Mouse (Mus musculus) adrenal gland, postnatal 25 days (tissue): ENCODE results near the gene Fdxr. TPM values are rescaled to one million over a fixed set of nuclear protein-coding genes. Genes with fewer than 3 reads are reported as not detected.
A peak's percentile ranks its signal among the peaks of the same experiment; 100 is the strongest.

Experiments
- DNase-seq: peaks from one replicate; pipeline ENCODE4 v3.0.0; 2021; ENCODE audit warnings: mixed read lengths
- total RNA-seq: library from RNA; stranded (reverse); gene quantifications from 2 replicates; pipeline ENCODE4 v1.2.3, GENCODE M21; 2021

Gene Fdxr
- total RNA-seq, 1 experiment from 2014 or later: 1,408 TPM

DNA sequence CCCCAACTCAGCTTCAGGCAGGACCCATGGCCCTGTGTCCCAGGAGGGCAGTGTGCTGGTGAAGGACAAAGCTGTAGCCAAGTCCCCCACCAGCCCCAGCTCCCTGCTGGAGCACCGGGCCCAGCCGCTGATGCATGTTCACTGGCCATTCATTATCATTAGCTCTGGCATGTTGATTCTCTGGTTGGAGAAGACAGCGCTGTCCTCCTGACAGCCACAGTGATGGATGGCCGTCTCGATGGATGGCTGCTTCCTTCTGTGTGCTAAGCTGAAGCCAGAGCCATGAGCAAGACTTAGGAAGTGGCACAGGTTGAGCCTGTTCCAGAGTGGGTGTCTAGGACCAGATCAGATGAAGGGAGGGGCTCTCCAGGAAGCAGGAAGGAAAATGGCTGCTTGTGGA, 40.3 kb downstream of the Fdxr start:
- no peak for DNase-seq

DNA sequence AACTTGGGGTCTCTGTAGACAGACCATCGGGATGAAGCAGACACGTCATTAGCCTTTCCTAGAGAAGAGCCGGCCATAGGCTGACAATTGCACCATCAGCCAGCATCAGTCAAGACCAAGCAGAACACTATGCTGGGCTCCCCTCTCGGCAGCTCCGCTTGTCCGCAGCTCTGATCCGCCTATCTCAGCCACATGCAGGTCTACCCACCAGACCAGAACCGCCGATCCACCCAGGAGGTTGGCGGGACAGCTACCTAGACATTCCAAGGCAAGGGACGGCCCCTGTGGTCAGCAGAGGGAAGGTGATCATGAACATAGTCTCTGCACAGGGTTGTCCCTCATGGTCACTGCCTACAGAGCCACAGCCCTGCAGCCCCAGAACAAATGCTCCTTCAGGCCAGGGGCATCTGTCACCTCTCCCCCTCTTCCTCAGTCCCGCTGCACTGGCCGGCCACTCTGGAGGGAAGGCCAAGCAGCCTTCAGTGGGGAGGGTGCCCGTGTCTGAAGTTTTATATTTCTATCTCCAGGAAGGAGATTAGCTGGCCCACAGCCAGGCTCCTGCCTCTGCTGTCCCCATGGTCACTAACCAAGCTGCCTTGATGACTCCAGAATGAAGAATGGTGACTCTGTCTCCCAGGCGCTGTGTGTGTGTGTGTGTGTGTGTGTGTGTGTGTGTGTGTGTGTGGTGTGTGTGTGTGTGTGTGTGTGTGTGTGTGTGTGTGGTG, 42.4 kb downstream of the Fdxr start:
- DNase-seq: peak; percentile 75

DNA sequence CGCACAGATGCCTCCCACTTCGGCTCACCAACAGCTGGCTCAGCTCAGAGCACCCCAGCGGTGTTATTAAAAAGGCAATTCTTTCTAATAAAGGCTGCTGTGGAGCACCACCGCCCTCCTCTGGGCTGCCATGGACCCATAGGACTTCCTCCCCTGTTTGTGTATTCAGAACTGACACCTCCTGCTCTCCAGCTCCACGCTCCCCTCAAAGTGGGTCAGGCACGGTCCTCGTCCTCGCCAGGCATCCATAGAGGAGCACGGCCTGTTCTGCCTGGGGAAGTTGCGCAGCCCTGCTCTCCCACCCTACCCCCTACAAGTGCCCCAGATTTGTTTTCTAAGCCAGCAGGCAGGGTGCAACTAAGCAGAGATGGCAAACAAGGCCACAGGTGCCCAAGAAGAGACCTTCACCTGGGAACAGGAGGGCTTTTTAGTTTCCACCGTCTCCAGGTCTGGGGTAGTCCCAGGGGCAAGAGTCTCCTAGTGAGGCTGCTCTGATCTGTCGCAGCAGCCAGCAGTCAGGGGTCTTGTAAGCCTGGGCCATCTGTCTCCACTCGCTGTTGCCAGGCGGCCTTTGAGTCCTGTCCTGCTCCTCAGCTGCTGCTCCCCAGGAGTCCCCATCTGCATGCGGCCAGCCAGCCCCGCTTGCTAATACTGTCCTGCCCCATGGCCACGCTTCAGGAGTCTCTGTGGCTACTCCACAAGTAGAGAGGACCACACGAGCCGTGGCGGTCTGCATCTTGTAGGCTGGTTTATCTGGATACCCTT, 43.1 kb downstream of the Fdxr start:
- DNase-seq: no peak

DNA sequence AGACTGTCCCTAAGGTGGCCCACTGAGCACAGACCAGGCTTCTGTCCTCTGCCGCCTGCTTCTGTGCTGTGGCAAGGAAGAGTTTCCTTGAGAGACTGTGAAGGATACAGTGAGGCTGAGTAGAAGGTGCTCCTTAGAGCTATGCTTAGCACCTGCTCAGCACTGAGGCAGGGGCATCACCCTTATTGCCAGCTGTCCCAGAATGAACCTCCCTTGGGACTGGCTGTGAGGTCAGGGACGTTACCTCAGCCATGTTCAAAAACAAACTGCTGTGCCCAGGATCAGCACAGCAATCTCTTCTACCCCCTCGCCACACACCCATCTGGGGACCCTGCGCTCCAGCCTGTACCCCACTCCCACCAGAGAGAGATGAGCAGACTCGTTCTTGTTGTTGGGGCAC, 44.0 kb downstream of the Fdxr start:
- DNase-seq: no peak

DNA sequence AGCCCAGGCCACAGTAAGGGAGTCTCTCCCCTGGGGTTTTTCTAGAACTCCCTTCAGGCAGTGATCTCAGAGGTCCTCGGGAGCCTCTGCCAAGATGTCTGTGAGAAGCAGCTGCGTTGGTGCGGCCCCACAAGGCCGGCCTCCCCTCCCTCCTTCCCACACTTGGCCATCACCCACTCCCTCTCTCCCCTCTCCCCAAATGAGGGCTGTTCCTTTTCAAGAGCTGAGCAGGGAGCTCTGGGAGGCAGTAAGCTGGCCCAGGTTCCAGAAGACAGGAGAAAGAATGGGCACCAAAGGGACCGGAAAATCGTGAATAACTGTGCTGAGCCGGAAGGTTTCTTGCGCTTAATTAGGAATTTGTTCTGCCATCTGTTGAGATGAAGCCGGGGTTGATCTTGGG, 44.9 kb downstream of the Fdxr start:
- DNase-seq: no peak

DNA sequence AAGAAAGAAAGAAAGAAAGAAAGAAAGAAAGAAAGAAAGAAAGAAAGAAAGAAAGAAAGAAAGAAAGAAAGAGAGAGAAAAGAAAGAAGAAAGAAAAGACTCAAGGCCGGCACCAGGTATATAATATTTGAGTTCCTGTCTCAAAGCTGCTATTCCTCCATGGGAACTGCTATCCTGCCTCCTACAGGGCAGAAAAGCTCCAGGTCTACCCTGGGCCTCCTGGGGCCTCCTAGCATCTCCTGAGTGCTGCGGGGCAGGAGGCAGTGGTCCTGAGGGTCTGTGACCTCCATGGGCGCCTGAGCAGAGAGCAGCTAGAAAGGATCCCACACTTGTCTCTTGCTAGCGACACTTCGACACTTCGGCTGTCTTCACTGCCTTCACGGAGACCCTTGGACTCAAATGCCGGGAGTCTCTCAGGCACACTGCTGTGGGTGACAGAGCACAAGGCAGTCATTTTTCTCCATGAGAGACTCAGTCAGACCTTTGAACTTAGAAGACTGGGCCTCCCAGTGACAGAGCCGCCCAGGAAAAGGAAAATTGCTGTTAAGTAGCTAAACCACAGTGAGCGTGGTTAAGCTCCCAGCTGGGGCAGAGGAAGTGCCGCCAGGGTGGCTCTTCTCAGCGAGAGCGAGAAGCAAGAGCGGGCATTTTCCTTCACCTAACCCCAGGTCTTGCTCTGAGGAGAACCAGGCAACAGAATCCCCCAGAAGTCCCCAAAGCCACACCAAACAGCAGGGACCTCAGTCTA, 45.5 kb downstream of the Fdxr start:
- no peak for DNase-seq

DNA sequence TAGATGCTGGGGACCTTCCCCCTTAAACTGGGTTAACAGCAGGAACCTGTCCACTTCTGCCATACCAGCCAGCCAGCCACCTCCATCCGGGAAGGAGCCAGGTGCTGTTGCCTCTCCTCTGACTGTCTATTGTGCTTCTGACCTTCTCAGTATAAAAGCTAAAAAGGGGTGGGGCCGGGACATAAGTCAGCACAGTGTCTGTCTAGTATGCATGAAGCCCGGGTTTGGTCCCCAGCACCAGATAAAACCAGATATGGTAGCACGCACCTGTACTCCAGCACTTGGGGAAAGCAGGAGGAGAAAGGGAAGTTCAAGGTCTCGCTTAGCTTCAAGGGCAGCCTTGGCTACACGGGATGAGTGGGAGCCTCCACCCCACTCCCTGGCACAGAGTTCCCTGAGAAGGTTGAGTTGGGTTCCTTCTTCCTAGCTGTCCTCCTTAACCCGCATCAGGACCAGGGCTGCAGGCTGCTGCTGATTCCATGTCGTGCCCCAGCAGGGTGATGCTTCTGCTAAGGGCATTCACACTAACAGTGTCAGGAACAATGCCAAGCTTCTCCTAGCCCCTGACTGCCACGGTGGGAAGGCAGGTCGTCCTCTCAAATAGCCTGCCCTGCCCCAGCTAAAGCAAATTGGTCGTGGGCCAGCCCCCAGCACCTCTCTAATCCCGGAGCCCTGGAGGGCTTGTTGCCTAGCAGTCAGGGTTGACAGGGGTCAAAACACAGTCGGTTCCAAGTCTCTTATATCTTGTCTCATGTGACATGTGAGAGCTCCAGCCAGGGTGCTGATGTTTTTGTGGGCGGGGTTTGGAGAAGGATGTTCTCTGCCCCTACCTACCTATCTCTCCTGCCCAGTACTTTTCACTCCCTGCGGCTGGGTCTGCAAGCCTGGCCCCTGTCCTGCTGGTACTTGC, 47.6 kb downstream of the Fdxr start:
- DNase-seq: no peak

DNA sequence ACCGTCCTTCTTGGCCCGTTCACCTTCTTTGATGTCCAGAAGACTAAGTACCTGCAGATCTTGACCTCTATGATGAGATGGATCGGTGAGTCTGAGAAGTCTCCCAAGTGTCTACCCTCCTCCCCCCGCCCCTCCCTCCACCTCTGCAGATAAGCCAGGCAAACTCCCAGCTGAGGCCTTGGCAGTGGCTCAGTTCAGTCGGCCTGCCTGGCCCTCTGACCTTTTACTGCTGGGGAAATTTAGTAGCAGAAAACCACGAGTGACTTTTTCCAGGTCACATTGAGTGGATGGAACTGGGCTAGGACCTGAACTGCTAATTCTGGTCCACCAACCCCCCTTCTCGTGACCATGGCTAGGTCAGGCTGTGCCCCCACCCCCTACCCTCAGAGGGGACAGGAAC, 48.4 kb downstream of the Fdxr start:
- DNase-seq: no peak

DNA sequence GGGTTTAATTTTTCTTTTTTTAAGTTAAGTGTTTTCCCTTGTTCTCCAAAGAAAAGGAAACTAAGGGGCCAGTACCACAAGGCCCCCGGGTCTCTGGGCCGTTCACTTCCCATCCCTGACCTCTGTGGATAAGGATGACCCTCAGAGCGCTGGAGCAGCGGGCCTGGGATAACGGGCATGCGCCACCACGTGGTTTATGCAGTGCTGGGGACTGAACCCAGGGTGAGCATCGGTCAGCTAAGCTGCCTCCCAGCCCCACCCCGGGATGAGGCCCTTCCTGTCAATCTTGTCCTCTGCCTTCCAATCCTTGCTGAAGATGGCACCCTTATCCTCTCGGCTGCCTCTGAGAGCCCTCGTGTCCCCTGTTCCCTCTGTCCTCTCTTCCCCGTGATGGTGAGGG, 49.2 kb downstream of the Fdxr start:
- DNase-seq: no peak

DNA sequence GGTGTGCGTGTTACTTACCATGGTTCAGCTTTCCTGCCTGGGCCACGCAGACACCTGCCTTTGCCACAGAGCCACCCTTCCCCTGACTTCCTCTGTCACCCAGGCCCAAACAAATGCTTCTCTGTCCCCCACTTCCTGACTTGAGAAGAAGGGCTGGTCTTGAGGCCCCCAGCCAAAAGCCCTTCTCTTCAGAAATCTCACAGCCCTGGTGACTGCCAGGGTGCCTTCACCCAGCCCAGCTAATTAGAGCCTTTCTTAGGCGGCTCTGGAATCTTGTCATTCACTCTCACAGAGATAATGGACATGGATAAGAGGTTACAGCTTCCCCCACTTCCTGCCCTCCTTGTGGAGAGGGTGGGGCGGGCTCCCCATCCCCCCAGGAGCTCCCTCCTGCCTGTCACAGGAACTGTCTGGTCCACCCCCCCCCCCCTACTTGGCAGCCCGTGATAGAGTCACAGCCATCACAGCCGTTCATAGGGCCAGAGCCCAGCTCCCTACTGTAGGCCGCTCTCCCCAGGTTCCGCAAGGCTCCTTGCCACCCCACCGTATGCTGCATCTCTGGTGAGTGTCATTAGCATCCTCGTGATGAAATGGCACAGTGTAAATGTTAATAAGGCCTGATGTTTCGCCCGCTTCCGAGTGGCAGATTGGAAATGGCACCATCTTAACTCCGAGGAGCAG, 49.9 kb downstream of the Fdxr start:
- no peak for DNase-seq

DNA sequence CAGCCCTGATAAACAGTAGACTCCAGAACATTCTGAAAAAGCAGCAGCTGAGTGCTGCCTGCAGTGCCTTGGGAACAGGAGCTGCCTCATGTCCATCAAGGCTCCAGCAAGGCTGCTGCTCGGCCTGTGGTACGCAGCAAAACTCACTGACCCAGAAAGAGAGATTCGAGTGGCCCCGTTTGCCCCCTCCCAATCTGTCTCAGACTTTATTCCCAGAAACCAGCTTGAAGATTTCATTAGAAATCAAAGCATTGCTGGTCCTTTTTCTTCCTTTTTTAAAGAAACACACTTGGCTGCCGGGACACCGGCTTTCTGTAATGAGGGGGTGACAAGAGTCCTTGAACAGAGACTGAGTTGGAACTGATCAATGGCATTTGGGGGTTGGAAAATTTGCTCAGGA, 51.5 kb downstream of the Fdxr start:
- no peak for DNase-seq

DNA sequence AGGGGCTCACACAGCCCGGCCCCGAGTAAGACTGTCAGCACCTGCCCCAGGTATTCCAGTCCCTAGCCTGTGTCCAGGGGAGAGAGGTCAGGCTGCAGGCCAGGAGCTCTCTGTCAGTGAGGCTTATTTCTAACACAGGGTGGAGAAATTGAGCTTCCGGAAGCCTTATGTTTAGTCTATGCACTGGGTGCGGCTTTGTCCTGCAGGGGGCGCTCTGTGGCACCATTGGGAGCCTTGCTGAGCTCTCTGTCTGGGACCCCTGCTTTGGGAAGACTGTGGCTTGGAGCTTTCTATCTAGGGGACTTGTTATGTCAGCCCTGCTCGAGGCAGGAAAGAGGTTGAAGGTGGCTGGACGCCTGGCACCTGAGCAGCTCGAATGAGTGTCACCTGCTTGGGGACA, 52.0 kb downstream of the Fdxr start:
- peak; percentile 62 for DNase-seq

DNA sequence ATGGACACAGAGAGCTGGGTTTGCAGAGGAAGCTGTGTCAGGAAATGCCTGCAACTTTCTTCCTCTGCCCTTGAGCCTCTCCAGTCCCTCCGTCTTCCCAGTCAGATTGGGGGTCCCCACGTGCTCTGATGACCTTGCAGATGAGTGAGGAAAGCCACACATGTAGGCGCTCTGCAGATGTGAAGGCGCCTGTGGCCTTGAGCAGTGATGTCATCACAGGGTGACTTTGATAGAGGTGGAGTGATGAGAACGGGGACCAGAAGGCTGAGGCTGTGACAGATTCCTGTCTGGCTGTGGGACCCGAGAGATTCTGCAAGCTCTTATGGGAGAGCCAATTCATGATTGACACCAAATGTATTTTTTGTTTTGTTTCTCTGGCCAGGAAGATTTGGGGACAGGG, 53.0 kb downstream of the Fdxr start:
- DNase-seq: no peak

DNA sequence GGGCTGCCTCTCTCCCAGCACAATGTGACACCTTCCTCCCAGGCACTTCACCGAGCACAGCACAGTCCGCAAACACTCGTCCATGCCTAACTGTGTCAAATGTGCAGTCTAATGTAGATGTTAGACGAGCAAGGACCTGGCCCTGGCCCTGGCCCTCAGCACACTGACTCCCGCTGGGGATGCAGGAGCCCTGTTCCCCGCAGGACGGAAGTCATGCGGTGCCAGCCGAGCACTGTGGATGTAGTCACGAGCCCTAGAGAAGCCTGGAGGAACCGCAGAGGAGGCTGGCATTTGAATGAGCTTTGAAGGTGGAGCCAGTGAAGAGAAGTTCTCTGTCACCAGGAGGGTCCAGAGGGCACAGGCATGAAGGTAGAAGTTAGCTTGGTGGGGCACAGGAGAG, 53.4 kb downstream of the Fdxr start:
- no peak for DNase-seq

DNA sequence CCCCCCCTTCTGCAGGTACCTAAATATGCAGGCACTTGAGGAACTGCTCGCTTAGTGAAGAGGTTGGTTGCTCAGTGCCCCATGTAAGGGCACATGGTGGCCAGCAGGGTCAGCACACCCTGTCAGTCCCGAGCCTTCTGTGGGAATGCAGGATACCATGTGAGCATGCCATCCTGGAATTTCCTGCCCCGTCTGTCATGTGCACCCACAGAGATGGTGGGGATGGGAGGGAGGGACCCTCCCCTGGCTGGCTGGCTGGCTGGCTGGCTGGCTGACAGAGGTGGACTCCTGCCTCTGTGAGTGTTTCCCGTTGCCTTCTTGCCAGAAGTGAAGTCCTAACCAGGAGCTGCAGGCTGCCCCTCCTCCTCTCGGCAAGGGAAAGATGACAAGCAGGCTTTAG, 54.3 kb downstream of the Fdxr start:
- no peak for DNase-seq

DNA sequence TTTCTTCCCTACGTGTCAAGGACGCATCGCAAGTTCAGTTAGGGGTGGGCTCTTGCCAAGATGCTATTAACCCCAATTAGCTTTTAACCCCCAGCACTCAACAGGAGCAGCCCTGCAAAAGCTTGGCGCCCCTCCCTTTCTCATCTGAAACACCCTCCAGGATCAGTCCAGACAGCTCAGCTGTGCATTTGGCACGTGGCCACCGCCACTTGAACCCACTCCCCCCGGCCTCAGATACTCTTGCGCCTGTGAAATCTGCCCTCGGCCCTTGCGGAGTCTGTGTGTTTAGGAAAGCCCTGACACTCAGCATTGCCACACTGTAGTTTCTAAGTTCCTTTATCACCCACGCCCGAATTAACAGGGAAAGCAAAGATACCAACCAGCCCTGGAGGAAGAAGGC, 54.8 kb downstream of the Fdxr start:
- DNase-seq: no peak

DNA sequence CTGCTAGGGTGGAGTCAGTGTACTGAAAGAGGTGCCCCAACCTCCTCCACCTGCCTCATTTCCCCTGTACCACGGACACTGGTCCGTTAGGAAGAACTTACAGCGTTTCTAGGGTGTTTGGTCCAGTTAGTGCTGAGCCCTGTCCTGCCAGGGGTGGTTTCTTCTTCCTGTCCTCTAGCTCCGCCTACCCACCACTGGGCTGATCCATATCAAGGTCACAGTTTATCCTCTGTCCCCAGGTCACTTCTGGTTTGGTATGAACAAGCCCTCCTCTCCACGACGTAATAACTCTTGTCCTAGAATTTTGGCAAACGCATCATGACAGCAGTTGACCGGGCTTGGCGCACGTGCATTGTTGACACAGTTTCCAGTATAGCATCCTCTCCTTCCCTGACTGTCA, 57.2 kb downstream of the Fdxr start:
- no peak for DNase-seq

DNA sequence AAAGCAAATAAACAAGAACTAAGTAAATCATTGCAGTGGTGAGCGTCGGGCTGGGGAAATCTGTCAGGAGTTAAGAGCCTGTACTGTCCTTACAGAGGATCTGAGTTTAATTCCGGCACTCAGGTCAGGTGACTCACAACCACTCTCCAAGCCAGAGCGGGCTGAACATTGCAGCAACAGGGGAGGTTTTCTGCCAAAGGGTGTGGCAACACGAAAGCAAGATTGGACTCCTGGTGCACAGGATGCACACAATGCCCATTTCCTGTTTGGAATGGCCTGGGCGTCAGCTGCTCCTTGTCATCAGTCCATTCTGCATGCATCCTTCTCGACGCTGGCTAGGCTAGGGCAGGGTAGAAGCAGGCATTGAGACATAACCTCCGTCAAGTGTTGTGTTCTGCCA, 57.6 kb downstream of the Fdxr start:
- no peak for DNase-seq
